ENCODE assay signal across 1 mouse cellular context in the genomic region with DNA sequence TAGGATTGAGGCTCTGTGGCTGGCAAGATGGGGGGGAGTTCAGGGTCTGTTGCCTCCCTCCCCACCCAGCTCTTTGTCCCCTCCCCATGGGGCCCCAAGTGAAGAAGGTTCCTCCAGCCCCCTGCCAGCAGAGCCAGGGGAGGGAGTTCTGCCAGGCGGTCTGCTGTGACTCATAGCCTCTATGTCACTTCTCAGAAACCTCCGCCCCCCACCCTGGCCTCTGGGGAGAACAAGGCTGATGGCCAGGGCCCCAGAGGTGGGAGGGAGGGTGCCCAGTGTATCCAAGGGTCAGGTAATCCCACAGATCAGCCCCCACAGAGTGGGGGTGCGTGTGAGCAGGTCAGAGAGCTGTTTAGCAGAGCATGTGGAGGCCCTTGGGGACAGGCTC.
A peak's percentile ranks its signal among the peaks of the same experiment; 100 is the strongest.
TF ChIP-seq lines count a peak whose summit lies in the region.

No protein-coding gene starts in this region.

TF ChIP-seq in CH12.LX, 34 proteins besides CTCF, POLR2A, EP300 and RAD21 (continued from another document):
- no peak for TF ChIP-seq NRF1 (IDR thresholded peaks at IDR 0.05; ENCODE audit: low read depth, low read length)
- peak; percentile 80 for TF ChIP-seq TCF12 (IDR thresholded peaks at IDR 0.05; ENCODE audit: low read depth, low read length)
- peak; percentile 25 for TF ChIP-seq HCFC1 (IDR thresholded peaks at IDR 0.05; ENCODE audit: low read depth, low read length)
- 0 out of 2 replicates have a peak, but pooled peaks have one; percentile 42 for TF ChIP-seq MAX (IDR thresholded peaks at IDR 0.05; ENCODE audit: low read length)
- TF ChIP-seq MYC (IDR thresholded peaks at IDR 0.05; ENCODE audit: low read depth, low read length) = no peak
- 0 out of 2 replicates have a peak, but pooled peaks have one; percentile 42 for TF ChIP-seq KAT2A (IDR thresholded peaks at IDR 0.05; ENCODE audit: insufficient replicate concordance, low read length)
- TF ChIP-seq MAFK (IDR thresholded peaks at IDR 0.05; ENCODE audit: insufficient replicate concordance, low read length) = no peak
- peak; percentile 65; the same call in 1 of the 2 replicates for TF ChIP-seq CHD2 (IDR thresholded peaks at IDR 0.05; ENCODE audit: low read length)
- no peak for TF ChIP-seq ZNF384 (IDR thresholded peaks at IDR 0.05; ENCODE audit: low read depth, low read length)
- no peak for TF ChIP-seq ELF1 (IDR thresholded peaks at IDR 0.05; ENCODE audit: low read depth, low read length)
- no peak for TF ChIP-seq USF2 (conservative IDR thresholded peaks at IDR 0.05; ENCODE audit: low read depth, low read length)
- TF ChIP-seq SMC3 (IDR thresholded peaks at IDR 0.05; ENCODE audit: low read depth, low read length) = 0 out of 2 replicates have a peak, but pooled peaks have one; percentile 14
- no peak for TF ChIP-seq JUN (IDR thresholded peaks at IDR 0.05; ENCODE audit: insufficient read depth, low read depth, low read length)
- TF ChIP-seq USF1 (IDR thresholded peaks at IDR 0.05; ENCODE audit: low read depth, low read length) = no peak
- peak; percentile 84; the same call in 1 of the 2 replicates for TF ChIP-seq CHD1 (IDR thresholded peaks at IDR 0.05; ENCODE audit: low read depth, low read length)
- no peak for TF ChIP-seq E2F4 (IDR thresholded peaks at IDR 0.05; ENCODE audit: insufficient replicate concordance, low read depth, low read length)
- TF ChIP-seq NELFE (IDR thresholded peaks at IDR 0.05; ENCODE audit: low read depth, low read length) = no peak; the same call in 1 of the 2 replicates
- TF ChIP-seq MAZ (IDR thresholded peaks at IDR 0.05; ENCODE audit: low read depth, low read length) = peak; percentile 99
- TF ChIP-seq MXI1 (IDR thresholded peaks at IDR 0.05; ENCODE audit: low read depth, low read length) = peak; percentile 68; the same call in 1 of the 2 replicates
- TF ChIP-seq TBP (conservative IDR thresholded peaks at IDR 0.05; ENCODE audit: low read depth, low read length) = no peak
- no peak for TF ChIP-seq ZKSCAN1 (IDR thresholded peaks at IDR 0.05; ENCODE audit: borderline replicate concordance, low read depth, low read length)
- TF ChIP-seq JUND (conservative IDR thresholded peaks at IDR 0.05; ENCODE audit: low read depth, low read length) = no peak
- no peak for TF ChIP-seq GABPA (IDR thresholded peaks at IDR 0.05; ENCODE audit: insufficient replicate concordance, low read depth, low read length)
- TF ChIP-seq IRF4 (IDR thresholded peaks at IDR 0.05; ENCODE audit: low read depth, low read length) = peak; percentile 82
- no peak for TF ChIP-seq ZC3H11A (IDR thresholded peaks at IDR 0.05; ENCODE audit: low read depth, low read length)
- peak; percentile 49 for TF ChIP-seq MEF2A (IDR thresholded peaks at IDR 0.05; ENCODE audit: borderline replicate concordance, low read depth, low read length)
- TF ChIP-seq ZMIZ1 (IDR thresholded peaks at IDR 0.05; ENCODE audit: low read depth, low read length) = no peak
- no peak for TF ChIP-seq PAX5 (IDR thresholded peaks at IDR 0.05; ENCODE audit: low read length)
- 0 out of 2 replicates have a peak, but pooled peaks have one; percentile 69 for TF ChIP-seq RCOR1 (conservative IDR thresholded peaks at IDR 0.05; ENCODE audit: low read depth, low read length)
- TF ChIP-seq POLR2AphosphoS2 (IDR thresholded peaks at IDR 0.05; ENCODE audit: low read depth, low read length) = no peak
- TF ChIP-seq BHLHE40 (IDR thresholded peaks at IDR 0.05; ENCODE audit: low read depth, low read length) = peak; percentile 62
- TF ChIP-seq UBTF (IDR thresholded peaks at IDR 0.05; ENCODE audit: low read depth, low read length) = no peak
- peak; percentile 73 for TF ChIP-seq ETS1 (conservative IDR thresholded peaks at IDR 0.05; ENCODE audit: low read depth, low read length)
